Mouse (Mus musculus): ENCODE measurements at regions not wholly inside any gene's neighbourhood (a gene's known extent, or its start where the extent isn't known, plus 50 kb on each side); places are given as distances from the start of the nearest gene placed in this dataset.

- DNase-seq (ENCODE audit: low spot score), result peak; percentile 33
- Histone ChIP-seq H3K4me3 (no peak overlapping the region), H3K27me3 (ENCODE audit: insufficient read depth, poor library complexity, severe bottlenecking) (no peaks in the 10 kb centered on the region), H3K36me3 (no peaks in the 10 kb centered on the region), H3K27ac (no peak overlapping the region), H3K9me3 (no peaks in the 10 kb centered on the region), H3K4me1 (peaks cover 19% of the 10 kb centered on the region)
- 90% methylated on average over 2 of the region's 2 CpGs for WGBS
Measured at GRCm38 (mm10) chr1:177609226-177609625, 120.4 kb upstream of the 1700016C15Rik start.

GRCm38 (mm10) chr1:177609683-177610082, 119.9 kb upstream of the 1700016C15Rik start:
- peak; percentile 64 for DNase-seq (ENCODE audit: low spot score)
- no peaks in the 10 kb centered on the region for H3K36me3 ChIP-seq
- H3K4me3 ChIP-seq, result no peak overlapping the region
- H3K9me3 ChIP-seq, result no peaks in the 10 kb centered on the region
- H3K27me3 ChIP-seq (ENCODE audit: insufficient read depth, poor library complexity, severe bottlenecking), result no peaks in the 10 kb centered on the region
- peaks cover 15% of the 10 kb centered on the region for H3K4me1 ChIP-seq
- no peak overlapping the region for H3K27ac ChIP-seq
- WGBS, result 78% methylated on average over 5 of the region's 5 CpGs

GRCm38 (mm10) chr1:177610156-177610555, 119.5 kb upstream of the 1700016C15Rik start:
- H3K27ac ChIP-seq, result no peak overlapping the region
- no peak overlapping the region for H3K4me3 ChIP-seq
- H3K36me3 ChIP-seq, result no peaks in the 10 kb centered on the region
- H3K4me1 ChIP-seq, result peaks cover 14% of the 10 kb centered on the region
- peak; percentile 42 for DNase-seq (ENCODE audit: low spot score)
- WGBS, result 71% methylated on average over 2 of the region's 2 CpGs
- no peaks in the 10 kb centered on the region for H3K27me3 ChIP-seq (ENCODE audit: insufficient read depth, poor library complexity, severe bottlenecking)
- H3K9me3 ChIP-seq, result no peaks in the 10 kb centered on the region

- no peaks in the 10 kb centered on the region for H3K27me3 ChIP-seq (ENCODE audit: insufficient read depth, poor library complexity, severe bottlenecking)
- no peaks in the 10 kb centered on the region for H3K36me3 ChIP-seq
- H3K27ac ChIP-seq, result no peak overlapping the region
- H3K4me3 ChIP-seq, result no peak overlapping the region
- WGBS, result 84% methylated on average over 7 of the region's 7 CpGs
- peaks cover 8% of the 10 kb centered on the region; the same call in 1 of the 2 replicates for H3K4me1 ChIP-seq
- H3K9me3 ChIP-seq, result no peaks in the 10 kb centered on the region
- DNase-seq (ENCODE audit: low spot score), result peak; percentile 63
Measured at GRCm38 (mm10) chr1:177612546-177612945, 117.1 kb upstream of the 1700016C15Rik start.

GRCm38 (mm10) chr1:177615609-177616008, 114.0 kb upstream of the 1700016C15Rik start:
- 88% methylated on average over 9 of the region's 9 CpGs for WGBS
- H3K4me3 ChIP-seq, result no peak overlapping the region
- no peaks in the 10 kb centered on the region for H3K9me3 ChIP-seq
- H3K36me3 ChIP-seq, result no peaks in the 10 kb centered on the region
- no peak overlapping the region for H3K27ac ChIP-seq
- peak; percentile 51 for DNase-seq (ENCODE audit: low spot score)
- H3K27me3 ChIP-seq (ENCODE audit: insufficient read depth, poor library complexity, severe bottlenecking), result no peaks in the 10 kb centered on the region
- peaks cover 11% of the 10 kb centered on the region; the same call in 1 of the 2 replicates for H3K4me1 ChIP-seq

GRCm38 (mm10) chr1:177616335-177617239, 113.0 kb upstream of the 1700016C15Rik start:
- H3K9me3 ChIP-seq, result no peaks in the 10 kb centered on the region
- no peak overlapping the region for H3K27ac ChIP-seq
- peak; percentile 54 for DNase-seq (ENCODE audit: low spot score)
- no peak overlapping the region for H3K4me3 ChIP-seq
- 69% methylated on average over 24 of the region's 24 CpGs for WGBS
- H3K36me3 ChIP-seq, result no peaks in the 10 kb centered on the region
- peaks cover 11% of the 10 kb centered on the region; the same call in 1 of the 2 replicates for H3K4me1 ChIP-seq
- H3K27me3 ChIP-seq (ENCODE audit: insufficient read depth, poor library complexity, severe bottlenecking), result no peaks in the 10 kb centered on the region

- H3K4me1 ChIP-seq, result peaks cover 30% of the 10 kb centered on the region
- 81% methylated on average over 15 of the region's 15 CpGs for WGBS
- H3K4me3 ChIP-seq, result no peak overlapping the region
- no peaks in the 10 kb centered on the region for H3K36me3 ChIP-seq
- H3K27me3 ChIP-seq (ENCODE audit: insufficient read depth, poor library complexity, severe bottlenecking), result no peaks in the 10 kb centered on the region
- peak; percentile 42 for DNase-seq (ENCODE audit: low spot score)
- no peaks in the 10 kb centered on the region for H3K9me3 ChIP-seq
- 0 out of 2 replicates have a peak overlapping the region, but pooled peaks have one; percentile 8 for H3K27ac ChIP-seq
Measured at GRCm38 (mm10) chr1:177620501-177621099, 109.0 kb upstream of the 1700016C15Rik start.

- no peak overlapping the region for H3K27ac ChIP-seq
Measured at GRCm38 (mm10) chr1:177621854-177622590, 107.6 kb upstream of the 1700016C15Rik start.

GRCm38 (mm10) chr1:177623304-177623726, 106.3 kb upstream of the 1700016C15Rik start:
- no peaks in the 10 kb centered on the region for H3K9me3 ChIP-seq
- H3K27ac ChIP-seq, result peak overlapping the region; percentile 85
- peak; percentile 80 for DNase-seq (ENCODE audit: low spot score)
- H3K27me3 ChIP-seq (ENCODE audit: insufficient read depth, poor library complexity, severe bottlenecking), result peaks cover 7% of the 10 kb centered on the region; the same call in 1 of the 2 replicates
- H3K36me3 ChIP-seq, result no peaks in the 10 kb centered on the region
- peaks cover 22% of the 10 kb centered on the region for H3K4me1 ChIP-seq
- 26% methylated on average over 6 of the region's 6 CpGs for WGBS
- no peak overlapping the region for H3K4me3 ChIP-seq

More at GRCm38 (mm10) chr1:177621854-177622590, 107.6 kb upstream of the 1700016C15Rik start:
- no peaks in the 10 kb centered on the region for H3K27me3 ChIP-seq (ENCODE audit: insufficient read depth, poor library complexity, severe bottlenecking)
- no peaks in the 10 kb centered on the region for H3K9me3 ChIP-seq
- H3K4me3 ChIP-seq, result no peak overlapping the region
- 89% methylated on average over 17 of the region's 17 CpGs for WGBS
- DNase-seq (ENCODE audit: low spot score), result peak; percentile 67
- peaks cover 22% of the 10 kb centered on the region for H3K4me1 ChIP-seq
- H3K36me3 ChIP-seq, result no peaks in the 10 kb centered on the region

- peak; percentile 74 for DNase-seq (ENCODE audit: low spot score)
- 55% methylated on average over 6 of the region's 6 CpGs for WGBS
Measured at GRCm38 (mm10) chr1:177623735-177624134, 105.9 kb upstream of the 1700016C15Rik start.

GRCm38 (mm10) chr1:177627814-177628213, 101.8 kb upstream of the 1700016C15Rik start:
- Histone ChIP-seq H3K4me1 (peaks cover 18% of the 10 kb centered on the region), H3K27ac (no peak overlapping the region), H3K36me3 (no peaks in the 10 kb centered on the region), H3K9me3 (no peaks in the 10 kb centered on the region), H3K27me3 (ENCODE audit: insufficient read depth, poor library complexity, severe bottlenecking) (peaks cover 13% of the 10 kb centered on the region; the same call in 1 of the 2 replicates), H3K4me3 (no peak overlapping the region)
- WGBS, result 89% methylated on average over 4 of the region's 4 CpGs
- no peak for DNase-seq (ENCODE audit: low spot score)

More at GRCm38 (mm10) chr1:177623735-177624134, 105.9 kb upstream of the 1700016C15Rik start:
- H3K27me3 ChIP-seq (ENCODE audit: insufficient read depth, poor library complexity, severe bottlenecking), result peaks cover 9% of the 10 kb centered on the region; the same call in 1 of the 2 replicates
- H3K4me1 ChIP-seq, result peaks cover 22% of the 10 kb centered on the region
- peak overlapping the region; percentile 85 for H3K27ac ChIP-seq
- H3K9me3 ChIP-seq, result no peaks in the 10 kb centered on the region
- no peak overlapping the region for H3K4me3 ChIP-seq
- H3K36me3 ChIP-seq, result no peaks in the 10 kb centered on the region

GRCm38 (mm10) chr1:177633966-177634602, 95.5 kb upstream of the 1700016C15Rik start:
- no peak overlapping the region for H3K27ac ChIP-seq
- peaks cover 7% of the 10 kb centered on the region for H3K4me1 ChIP-seq
- H3K4me3 ChIP-seq, result no peak overlapping the region
- H3K36me3 ChIP-seq, result no peaks in the 10 kb centered on the region
- 82% methylated on average over 9 of the region's 9 CpGs for WGBS
- DNase-seq (ENCODE audit: low spot score), result no peak
- 0 out of 2 replicates have a peak, but pooled peaks cover 5% of the 10 kb centered on the region for H3K27me3 ChIP-seq (ENCODE audit: insufficient read depth, poor library complexity, severe bottlenecking)
- H3K9me3 ChIP-seq, result no peaks in the 10 kb centered on the region
